Mouse (Mus musculus) G1E (cell line): Measurements from ENCODE around the gene Ccdc146. TPM values are rescaled to one million over a fixed set of nuclear protein-coding genes. Genes with fewer than 3 reads are reported as not detected.

Source experiments
- ATAC-seq: 2 replicates; pipeline ENCODE4 v1.8.0; 2016; ENCODE audit warnings: mild to moderate bottlenecking; ENCODE audit not compliant: insufficient number of reproducible peaks, poor library complexity, low FRiP score, severe bottlenecking; ENCODE audit errors: extremely low read depth
- DNase-seq: peaks from one replicate; pipeline ENCODE4 v3.0.0; 2012; ENCODE audit warnings: low spot score
- H3K27me3 ChIP-seq: 2 replicates; pipeline ENCODE4 v1.6.1; 2012; ENCODE audit warnings: mild to moderate bottlenecking, low read length, inconsistent platforms; ENCODE audit not compliant: insufficient read depth
- H3K36me3 ChIP-seq: replicated peaks from 2 replicates; pipeline ENCODE3; 2012; ENCODE audit warnings: mild to moderate bottlenecking, inconsistent platforms
- H3K4me1 ChIP-seq: 2 replicates; pipeline ENCODE4 v1.6.1; 2012; ENCODE audit warnings: low read depth, low read length, inconsistent platforms, mixed read lengths; ENCODE audit not compliant: insufficient read depth
- H3K4me3 ChIP-seq: 2 replicates; pipeline ENCODE4 v1.5.1; 2012; ENCODE audit warnings: low read depth, mild to moderate bottlenecking, inconsistent platforms, low read length, moderate library complexity, mixed read lengths
- H3K9me3 ChIP-seq: replicated peaks from 2 replicates; pipeline ENCODE4 v1.6.1; 2012; ENCODE audit warnings: inconsistent platforms
- CTCF ChIP-seq: IDR thresholded peaks from 2 replicates; pipeline ENCODE4 v1.5.1; 2012; ENCODE audit warnings: low read depth, low read length, inconsistent platforms, mixed read lengths
- GATA1 ChIP-seq: IDR thresholded peaks from 2 replicates; pipeline ENCODE4 v1.6.1; 2012; ENCODE audit warnings: borderline replicate concordance, low read length, inconsistent platforms, mixed read lengths
- GATA2 ChIP-seq: IDR thresholded peaks from 2 replicates; pipeline ENCODE4 v1.6.1; 2012; ENCODE audit warnings: low read depth, low read length, inconsistent platforms, borderline replicate concordance
- POLR2AphosphoS5 ChIP-seq: IDR thresholded peaks from 2 replicates; pipeline ENCODE4 v1.6.1; 2012; ENCODE audit warnings: low read depth, low read length, inconsistent platforms; ENCODE audit not compliant: insufficient replicate concordance
- TAL1 ChIP-seq: conservative IDR thresholded peaks from 2 replicates; pipeline ENCODE4 v1.6.1; 2012; ENCODE audit warnings: low read depth, low read length, inconsistent platforms, mixed read lengths
- polyA plus RNA-seq: library from polyadenylated mRNA; stranded (reverse); fragments of >175 nt; gene quantifications from 2 replicates; pipeline ENCODE4 v1.2.3, GENCODE M21; 2012
- total RNA-seq, 2 experiments: library from RNA; stranded (forward) in 1 of 2; stranded (reverse) in 1 of 2; fragments of 200-1000 nt in 1 of 2; fragments of >200 nt in 1 of 2; fragmentation: Nextera tagmentation in 1 of 2; gene quantifications; 2 replicates each; pipeline ENCODE4 v1.2.3; 2014 to 2017

Gene Ccdc146
- total RNA-seq (2014; fragmentation: Nextera tagmentation) (not detected in 2 replicates), total RNA-seq (2017) (0.22 TPM in 1 of 2 replicates, not detected in the other), polyA plus RNA-seq (not detected in 2 replicates)

- Histone ChIP-seq H3K27me3 (0 out of 2 replicates have a peak, but pooled peaks cover 4% of the 10 kb centered on the region), H3K9me3 (no peaks in the 10 kb centered on the region), H3K36me3 (peaks cover 10% of the 10 kb centered on the region), H3K4me1 (peaks cover 34% of the 10 kb centered on the region), H3K4me3 (peak within 1 kb of the TSS; percentile 98)
- DNase-seq: peak; percentile 88
- TF ChIP-seq POLR2AphosphoS5 (no peak), GATA1 (no peak), CTCF (no peak), GATA2 (no peak), TAL1 (no peak)
- ATAC-seq: peak; percentile 99
These were observed at the start of gene Ccdc146, which contains the start of gene Fam185a for GRCm38 (mm10) chr5:21424614-21425602. TSS of gene Ccdc146 (minus strand) at chr5:21424677. TSS of gene Fam185a (plus strand) at chr5:21424958.

- DNase-seq (no peak), ATAC-seq (no peak)
- Histone ChIP-seq H3K27me3 (no peaks in the 10 kb centered on the region), H3K9me3 (no peaks in the 10 kb centered on the region), H3K36me3 (peaks cover 28% of the 10 kb centered on the region), H3K4me3 (no peak overlapping the region), H3K4me1 (no peaks in the 10 kb centered on the region)
- no peak for TF ChIP-seq POLR2AphosphoS5
- TF ChIP-seq GATA1: no peak
- no peak for TF ChIP-seq TAL1
- no peak for TF ChIP-seq CTCF
- no peak for TF ChIP-seq GATA2
These were observed 43.6 kb upstream of the Ccdc146 start for GRCm38 (mm10) chr5:21468100-21468499.

GRCm38 (mm10) chr5:21467387-21467786, 42.9 kb upstream of the Ccdc146 start:
- no peak for ATAC-seq
- TF ChIP-seq GATA1 (no peak), CTCF (no peak), GATA2 (no peak), POLR2AphosphoS5 (no peak), TAL1 (no peak)
- Histone ChIP-seq H3K4me3 (no peak overlapping the region), H3K9me3 (no peaks in the 10 kb centered on the region), H3K27me3 (no peaks in the 10 kb centered on the region), H3K4me1 (no peaks in the 10 kb centered on the region), H3K36me3 (peaks cover 22% of the 10 kb centered on the region)
- no peak for DNase-seq

- no peak for ATAC-seq
- H3K4me3 ChIP-seq: no peak overlapping the region
- no peaks in the 10 kb centered on the region for H3K4me1 ChIP-seq
- no peak for TF ChIP-seq POLR2AphosphoS5
- TF ChIP-seq GATA2: no peak
- TF ChIP-seq CTCF: no peak
- no peak for TF ChIP-seq GATA1
- no peak for TF ChIP-seq TAL1
- no peak for DNase-seq
- H3K9me3 ChIP-seq: no peaks in the 10 kb centered on the region
- peaks cover 61% of the 10 kb centered on the region for H3K36me3 ChIP-seq
- no peaks in the 10 kb centered on the region for H3K27me3 ChIP-seq
These were observed 16.5 kb upstream of the Ccdc146 start for GRCm38 (mm10) chr5:21440833-21441530.

- H3K4me1 ChIP-seq: no peaks in the 10 kb centered on the region
- TF ChIP-seq GATA1: no peak
- no peak for TF ChIP-seq CTCF
- DNase-seq: no peak
- H3K27me3 ChIP-seq: no peaks in the 10 kb centered on the region
- no peak overlapping the region for H3K4me3 ChIP-seq
- H3K36me3 ChIP-seq: peaks cover 69% of the 10 kb centered on the region
- ATAC-seq: no peak
- no peaks in the 10 kb centered on the region for H3K9me3 ChIP-seq
These were observed 15.1 kb upstream of the Ccdc146 start for GRCm38 (mm10) chr5:21439446-21440110.

GRCm38 (mm10) chr5:21438428-21438827, 14.0 kb upstream of the Ccdc146 start:
- Histone ChIP-seq H3K27me3 (no peaks in the 10 kb centered on the region), H3K4me1 (no peaks in the 10 kb centered on the region), H3K4me3 (no peak overlapping the region), H3K36me3 (peaks cover 73% of the 10 kb centered on the region), H3K9me3 (no peaks in the 10 kb centered on the region)
- TF ChIP-seq TAL1 (no peak), CTCF (no peak), POLR2AphosphoS5 (no peak), GATA1 (no peak), GATA2 (no peak)
- no peak for ATAC-seq
- no peak for DNase-seq
